Mouse (Mus musculus) lung, postnatal 0 days (tissue): ENCODE results near the gene Tmem117.

Experiments used
- CTCF ChIP-seq: IDR thresholded peaks from 2 replicates; pipeline ENCODE4 v1.5.1; 2016; ENCODE audit warnings: antibody characterized with exemption, mild to moderate bottlenecking
- EP300 ChIP-seq: IDR thresholded peaks from 2 replicates; pipeline ENCODE4 v1.6.1; 2016; ENCODE audit warnings: antibody characterized with exemption, mild to moderate bottlenecking, control low read depth

GRCm38 (mm10) chr15:94628463-94628829 is 586 bp upstream of the Tmem117 start:
- TF ChIP-seq CTCF (no peak), EP300 (no peak)
